Mouse (Mus musculus) neural tube, embryonic 15.5 days (tissue): ENCODE data around the gene Mcrip2. TPM values are rescaled to one million over a fixed set of nuclear protein-coding genes. Genes with fewer than 3 reads are reported as not detected.

Experiments
- ATAC-seq: fragments of 200-750 bp; cut with Nextera tagmentation; 2 replicates; pipeline ENCODE4 v1.8.0; 2017; ENCODE audit warnings: mild to moderate bottlenecking, moderate TSS enrichment, moderate library complexity; ENCODE audit not compliant: low FRiP score
- H3K27ac ChIP-seq: fragments of 300-500 bp; sonication (generic); replicated peaks from 2 replicates; pipeline ENCODE4 v1.5.1; 2015; ENCODE audit warnings: mild to moderate bottlenecking, inconsistent platforms
- H3K27me3 ChIP-seq: fragments of 300-500 bp; sonication (generic); replicated peaks from 2 replicates; pipeline ENCODE4 v1.6.1; 2015; ENCODE audit warnings: inconsistent platforms
- H3K36me3 ChIP-seq: fragments of 300-500 bp; sonication (generic); 2 replicates; pipeline ENCODE4 v1.6.1; 2015; ENCODE audit warnings: inconsistent platforms
- H3K4me1 ChIP-seq: fragments of 300-500 bp; sonication (generic); 2 replicates; pipeline ENCODE4 v1.6.1; 2015; ENCODE audit warnings: inconsistent platforms
- H3K4me2 ChIP-seq: fragments of 300-500 bp; sonication (generic); 2 replicates; pipeline ENCODE4 v1.6.1; 2015; ENCODE audit warnings: inconsistent platforms, mild to moderate bottlenecking, moderate library complexity
- H3K4me3 ChIP-seq: fragments of 300-500 bp; sonication (generic); replicated peaks from 2 replicates; pipeline ENCODE4 v1.5.1; 2015; ENCODE audit warnings: mild to moderate bottlenecking, inconsistent platforms
- H3K9ac ChIP-seq: fragments of 300-500 bp; sonication (generic); replicated peaks from 2 replicates; pipeline ENCODE4 v1.6.1; 2015; ENCODE audit warnings: mild to moderate bottlenecking, inconsistent platforms
- H3K9me3 ChIP-seq: fragments of 300-500 bp; sonication (generic); replicated peaks from 2 replicates; pipeline ENCODE4 v1.6.1; 2016; ENCODE audit warnings: inconsistent platforms
- WGBS: fragments of 180-500 bp; shearing (Covaris S2); methylation state at CpG from one replicate; pipeline ENCODE4 v1.1.7; 2015; ENCODE audit warnings: mixed read lengths; 5-methylcytosine and 5-hydroxymethylcytosine counted together
- polyA plus RNA-seq: library from polyadenylated mRNA; unstranded; fragments of >200 nt; fragmentation: Nextera tagmentation; extraction: Ambion mirVana; gene quantifications from 2 replicates; pipeline ENCODE4 v1.2.1, GENCODE M21; 2015

Gene Mcrip2
- polyA plus RNA-seq, 1 experiment from 2014 or later: 30.3 TPM

GRCm38 (mm10) chr17:25839455-25840235 is 28.9 kb downstream of the Mcrip2 start:
- Histone ChIP-seq H3K4me3 (no peak overlapping the region), H3K9ac (no peak overlapping the region), H3K27me3 (no peaks in the 10 kb centered on the region), H3K9me3 (no peaks in the 10 kb centered on the region), H3K4me2 (no peak overlapping the region), H3K4me1 (peaks cover 58% of the 10 kb centered on the region), H3K36me3 (peaks cover 53% of the 10 kb centered on the region), H3K27ac (no peak overlapping the region)
- 82% methylated on average over 14 of the region's 14 CpGs for WGBS
- no peak for ATAC-seq

- WGBS: 90% methylated on average over 4 of the region's 4 CpGs
- H3K9ac ChIP-seq: no peak overlapping the region
- peaks cover 63% of the 10 kb centered on the region for H3K4me1 ChIP-seq
- no peak overlapping the region for H3K4me3 ChIP-seq
- no peaks in the 10 kb centered on the region for H3K9me3 ChIP-seq
- no peak for ATAC-seq
- H3K4me2 ChIP-seq: no peak overlapping the region
- no peak overlapping the region for H3K27ac ChIP-seq
- no peaks in the 10 kb centered on the region for H3K27me3 ChIP-seq
- peaks cover 53% of the 10 kb centered on the region for H3K36me3 ChIP-seq
These were observed 29.7 kb downstream of the Mcrip2 start for GRCm38 (mm10) chr17:25838904-25839303.

- H3K9me3 ChIP-seq: no peaks in the 10 kb centered on the region
- 17% methylated on average over 3 of the region's 3 CpGs for WGBS
- H3K27ac ChIP-seq: peak overlapping the region; percentile 88
- no peaks in the 10 kb centered on the region for H3K27me3 ChIP-seq
- H3K4me3 ChIP-seq: peak overlapping the region; percentile 58
- peaks cover 58% of the 10 kb centered on the region for H3K4me1 ChIP-seq
- H3K9ac ChIP-seq: peak overlapping the region; percentile 92
- no peak for ATAC-seq
- H3K4me2 ChIP-seq: peak overlapping the region; percentile 98
- H3K36me3 ChIP-seq: peaks cover 50% of the 10 kb centered on the region
These were observed 31.0 kb downstream of the Mcrip2 start for GRCm38 (mm10) chr17:25837533-25837932.

- Histone ChIP-seq H3K9me3 (no peaks in the 10 kb centered on the region), H3K27me3 (no peaks in the 10 kb centered on the region), H3K36me3 (peaks cover 46% of the 10 kb centered on the region), H3K4me2 (peak within 1 kb of the TSS; percentile 98), H3K27ac (peak within 1 kb of the TSS; percentile 88), H3K4me1 (peaks cover 60% of the 10 kb centered on the region), H3K9ac (peak within 1 kb of the TSS; percentile 92), H3K4me3 (peak within 1 kb of the TSS; percentile 58)
- under 1% methylated on average over 29 of the region's 29 CpGs for WGBS
- ATAC-seq: peak; percentile 48
These were observed 31.5 kb downstream of the Mcrip2 start, which contains the start of gene Rhbdl1 for GRCm38 (mm10) chr17:25837076-25837410. Rhbdl1 (minus strand) TSS chr17:25837295.

- 19% methylated on average over 23 of the region's 23 CpGs for WGBS
- no peak for ATAC-seq
These were observed 32.0 kb downstream of the Mcrip2 start for GRCm38 (mm10) chr17:25836397-25837075.

GRCm38 (mm10) chr17:25835816-25836215 is 32.7 kb downstream of the Mcrip2 start:
- H3K4me2 ChIP-seq: peak overlapping the region; percentile 98
- peak overlapping the region; percentile 92 for H3K9ac ChIP-seq
- 94% methylated on average over 16 of the region's 16 CpGs for WGBS
- ATAC-seq: no peak
- H3K36me3 ChIP-seq: peaks cover 44% of the 10 kb centered on the region
- no peaks in the 10 kb centered on the region for H3K9me3 ChIP-seq
- no peaks in the 10 kb centered on the region for H3K27me3 ChIP-seq
- H3K4me1 ChIP-seq: peaks cover 73% of the 10 kb centered on the region
- H3K27ac ChIP-seq: no peak overlapping the region
- H3K4me3 ChIP-seq: peak overlapping the region; percentile 58; the same call in 1 of the 2 replicates

More at GRCm38 (mm10) chr17:25836397-25837075, 32.0 kb downstream of the Mcrip2 start:
- Histone ChIP-seq H3K9ac (peak overlapping the region; percentile 92), H3K4me1 (peaks cover 65% of the 10 kb centered on the region), H3K4me2 (peak overlapping the region; percentile 98), H3K4me3 (peak overlapping the region; percentile 58), H3K36me3 (peaks cover 44% of the 10 kb centered on the region), H3K9me3 (no peaks in the 10 kb centered on the region), H3K27ac (peak overlapping the region; percentile 88), H3K27me3 (no peaks in the 10 kb centered on the region)

GRCm38 (mm10) chr17:25835301-25835700 is 33.3 kb downstream of the Mcrip2 start:
- H3K36me3 ChIP-seq: peaks cover 44% of the 10 kb centered on the region
- 0 out of 2 replicates have a peak overlapping the region, but pooled peaks have one; percentile 13 for H3K27ac ChIP-seq
- H3K27me3 ChIP-seq: no peaks in the 10 kb centered on the region
- no peaks in the 10 kb centered on the region for H3K9me3 ChIP-seq
- H3K4me3 ChIP-seq: peak overlapping the region; percentile 58; the same call in 1 of the 2 replicates
- peak overlapping the region; percentile 92; the same call in 1 of the 2 replicates for H3K9ac ChIP-seq
- peak overlapping the region; percentile 98 for H3K4me2 ChIP-seq
- ATAC-seq: no peak
- peaks cover 76% of the 10 kb centered on the region for H3K4me1 ChIP-seq
- WGBS: 94% methylated on average over 7 of the region's 7 CpGs

GRCm38 (mm10) chr17:25834595-25835222 is 33.9 kb downstream of the Mcrip2 start:
- Histone ChIP-seq H3K9me3 (no peaks in the 10 kb centered on the region), H3K4me3 (peak overlapping the region; percentile 92), H3K36me3 (peaks cover 44% of the 10 kb centered on the region), H3K27ac (peak overlapping the region; percentile 99), H3K4me2 (peak overlapping the region; percentile 98), H3K9ac (peak overlapping the region; percentile 92), H3K27me3 (no peaks in the 10 kb centered on the region), H3K4me1 (peaks cover 82% of the 10 kb centered on the region)
- whole genome bisulfite sequencing: 90% methylated on average over 12 of the region's 12 CpGs
- ATAC-seq: no peak

- 49% methylated on average over 6 of the region's 6 CpGs for WGBS
- peaks cover 38% of the 10 kb centered on the region for H3K36me3 ChIP-seq
- H3K27ac ChIP-seq: peak overlapping the region; percentile 99
- peak overlapping the region; percentile 92 for H3K9ac ChIP-seq
- ATAC-seq: no peak
- peak overlapping the region; percentile 98 for H3K4me2 ChIP-seq
- no peaks in the 10 kb centered on the region for H3K27me3 ChIP-seq
- no peaks in the 10 kb centered on the region for H3K9me3 ChIP-seq
- peaks cover 86% of the 10 kb centered on the region for H3K4me1 ChIP-seq
- H3K4me3 ChIP-seq: peak overlapping the region; percentile 92
These were observed 34.5 kb downstream of the Mcrip2 start for GRCm38 (mm10) chr17:25833961-25834594.

- WGBS: 0% methylated on average over 24 of the region's 24 CpGs
- ATAC-seq: peak; percentile 54
These were observed 35.3 kb downstream of the Mcrip2 start, which contains the start of gene Stub1 for GRCm38 (mm10) chr17:25833291-25833663. Stub1 (minus strand) TSS chr17:25833404.

More at GRCm38 (mm10) chr17:25833291-25833663, 35.3 kb downstream of the Mcrip2 start, which contains the start of gene Stub1:
- Histone ChIP-seq H3K4me1 (peaks cover 85% of the 10 kb centered on the region), H3K27ac (peak within 1 kb of the TSS; percentile 99), H3K27me3 (no peaks in the 10 kb centered on the region), H3K4me2 (peak within 1 kb of the TSS; percentile 98), H3K4me3 (peak within 1 kb of the TSS; percentile 92), H3K9me3 (no peaks in the 10 kb centered on the region), H3K36me3 (peaks cover 32% of the 10 kb centered on the region), H3K9ac (peak within 1 kb of the TSS; percentile 92)
